Mouse (Mus musculus) stomach, postnatal 0 days (tissue): Measurements from ENCODE around the gene Barhl2. TPM values are rescaled to one million over a fixed set of nuclear protein-coding genes. Genes with fewer than 3 reads are reported as not detected.

ENCODE experiments used
- ATAC-seq: fragments of 200-750 bp; cut with Nextera tagmentation; 2 replicates; pipeline ENCODE4 v1.8.0; 2017; ENCODE audit not compliant: low FRiP score, low TSS enrichment
- DNase-seq: peaks from one replicate; pipeline ENCODE4 v3.0.0-alpha.2; 2016; ENCODE audit warnings: low spot score
- H3K27ac ChIP-seq: fragments of 300-500 bp; sonication (generic); replicated peaks from 2 replicates; pipeline ENCODE4 v1.5.1; 2014; ENCODE audit warnings: mild to moderate bottlenecking, control low read depth
- H3K27me3 ChIP-seq: fragments of 300-500 bp; sonication (generic); 2 replicates; pipeline ENCODE4 v1.6.1; 2014; ENCODE audit warnings: low read length; ENCODE audit not compliant: control insufficient read depth, insufficient read depth
- H3K36me3 ChIP-seq: fragments of 300-500 bp; sonication (generic); 2 replicates; pipeline ENCODE4 v1.6.1; 2014; ENCODE audit warnings: low read length, mixed read lengths; ENCODE audit not compliant: control insufficient read depth, insufficient read depth
- H3K4me1 ChIP-seq: fragments of 300-500 bp; sonication (generic); replicated peaks from 2 replicates; pipeline ENCODE4 v1.6.1; 2014; ENCODE audit warnings: antibody characterized with exemption; ENCODE audit not compliant: control insufficient read depth, insufficient read depth
- H3K4me2 ChIP-seq: fragments of 300-500 bp; sonication (generic); replicated peaks from 2 replicates; pipeline ENCODE4 v1.6.1; 2014; ENCODE audit warnings: low read depth, mild to moderate bottlenecking, control low read depth, moderate library complexity
- H3K4me3 ChIP-seq: fragments of 300-500 bp; sonication (generic); 2 replicates; pipeline ENCODE4 v1.5.1; 2014; ENCODE audit warnings: low read depth, low read length, control low read depth
- H3K9ac ChIP-seq: fragments of 300-500 bp; sonication (generic); 2 replicates; pipeline ENCODE4 v1.6.1; 2014; ENCODE audit warnings: mild to moderate bottlenecking, low read length, control low read depth, mixed read lengths
- H3K9me3 ChIP-seq: fragments of 300-500 bp; sonication (generic); 2 replicates; pipeline ENCODE4 v1.6.1; 2016; ENCODE audit warnings: low read length; ENCODE audit not compliant: control insufficient read depth
- CTCF ChIP-seq: IDR thresholded peaks from 2 replicates; pipeline ENCODE4 v1.5.1; 2016; ENCODE audit warnings: antibody characterized with exemption, low read depth, mild to moderate bottlenecking, moderate library complexity
- EP300 ChIP-seq: optimal IDR thresholded peaks from 2 replicates; pipeline ENCODE3; 2016; ENCODE audit warnings: antibody characterized with exemption
- WGBS: fragments of 180-500 bp; shearing (Covaris S2); extraction: QIAGEN DNeasy Blood & Tissue Kit; methylation state at CpG from one replicate; pipeline ENCODE4 v1.1.7; 2014; 5-methylcytosine and 5-hydroxymethylcytosine counted together
- polyA plus RNA-seq: library from polyadenylated mRNA; unstranded; fragments of >200 nt; fragmentation: Nextera tagmentation; extraction: Ambion mirVana; gene quantifications from 2 replicates; pipeline ENCODE4 v1.2.1, GENCODE M21; 2015

The Barhl2 gene
- polyA plus RNA-seq, 1 experiment from 2014 or later, result not detected

- Histone ChIP-seq H3K4me1 (no peaks in the 10 kb centered on the region), H3K4me2 (no peak overlapping the region), H3K9me3 (no peaks in the 10 kb centered on the region), H3K9ac (no peak overlapping the region), H3K36me3 (no peaks in the 10 kb centered on the region), H3K27ac (no peak overlapping the region), H3K27me3 (no peaks in the 10 kb centered on the region), H3K4me3 (no peak overlapping the region)
- WGBS, result 81% methylated on average over 6 of the region's 6 CpGs
- ATAC-seq, result no peak
- no peak for DNase-seq
- TF ChIP-seq CTCF (no peak), EP300 (no peak)
Observed at GRCm38 (mm10) chr5:106415734-106416133, 42.2 kb downstream of the Barhl2 start.

DNA sequence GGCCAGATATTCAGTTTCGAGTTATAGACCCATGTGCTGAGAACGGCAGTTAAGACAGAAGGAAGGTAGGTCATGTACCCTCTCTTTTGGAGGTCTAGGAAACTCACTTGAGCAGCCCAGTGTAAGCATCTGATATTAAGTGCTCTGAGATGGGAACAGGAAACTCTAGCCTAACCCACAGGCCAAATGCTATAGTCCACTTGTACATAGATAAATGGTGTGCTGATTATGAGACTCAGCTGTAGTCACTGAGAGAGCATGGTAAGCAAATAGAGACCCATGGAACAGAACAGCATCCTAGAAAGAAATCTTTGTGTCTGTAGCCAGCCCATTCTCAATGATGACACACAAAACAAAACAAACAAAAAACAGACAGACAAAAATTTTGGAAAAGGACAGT lies 55.2 kb downstream of the Barhl2 start:
- no peak overlapping the region for H3K9ac ChIP-seq
- WGBS, result 79% methylated on average over 2 of the region's 2 CpGs
- H3K4me1 ChIP-seq, result no peaks in the 10 kb centered on the region
- H3K4me3 ChIP-seq, result no peak overlapping the region
- H3K27ac ChIP-seq, result no peak overlapping the region
- H3K9me3 ChIP-seq, result no peaks in the 10 kb centered on the region
- no peaks in the 10 kb centered on the region for H3K27me3 ChIP-seq
- DNase-seq (no peak), ATAC-seq (no peak)
- TF ChIP-seq CTCF (no peak), EP300 (no peak)
- no peaks in the 10 kb centered on the region for H3K36me3 ChIP-seq
- no peak overlapping the region for H3K4me2 ChIP-seq

Other genes starting within 250 kb of the Barhl2 start
- not detected in 2 replicates for gene Gm17304, start 150.9 kb upstream of the Barhl2 start, polyA plus RNA-seq
- gene Zfp644, start 239.1 kb upstream of the Barhl2 start, polyA plus RNA-seq, result 34.1 and 37.6 TPM in 2 replicates